Mouse (Mus musculus): ENCODE data around the gene Mcu.

The Mcu gene

GRCm38 (mm10) chr10:59538063-59538462 is 78.4 kb downstream of the Mcu start:
- H3K27me3 ChIP-seq (ENCODE audit: insufficient read depth, low read length) = no peaks in the 10 kb centered on the region
- no peak for TF ChIP-seq NANOG (IDR thresholded peaks at IDR 0.05; ENCODE audit: borderline replicate concordance, low read length)
- TF ChIP-seq CTCF (conservative IDR thresholded peaks at IDR 0.05; ENCODE audit: low read length) = no peak
- TF ChIP-seq POU5F1 (IDR thresholded peaks at IDR 0.05; ENCODE audit: borderline replicate concordance, low read length) = no peak
- no peaks in the 10 kb centered on the region for H3K9me3 ChIP-seq (ENCODE audit: low read length)
- H3K4me1 ChIP-seq (replicated peaks; ENCODE audit: low read depth, low read length) = peaks cover 40% of the 10 kb centered on the region
- no peaks in the 10 kb centered on the region for H3K36me3 ChIP-seq (ENCODE audit: insufficient read depth, low read length)
- H3K4me3 ChIP-seq (replicated peaks; ENCODE audit: low read length) = no peak overlapping the region

- no peak for TF ChIP-seq NANOG (IDR thresholded peaks at IDR 0.05; ENCODE audit: borderline replicate concordance, low read length)
- H3K9me3 ChIP-seq (ENCODE audit: low read length) = no peaks in the 10 kb centered on the region
- no peaks in the 10 kb centered on the region for H3K36me3 ChIP-seq (ENCODE audit: insufficient read depth, low read length)
- H3K27me3 ChIP-seq (ENCODE audit: insufficient read depth, low read length) = no peaks in the 10 kb centered on the region
- no peak overlapping the region for H3K4me3 ChIP-seq (replicated peaks; ENCODE audit: low read length)
- H3K4me1 ChIP-seq (replicated peaks; ENCODE audit: low read depth, low read length) = peaks cover 40% of the 10 kb centered on the region
Measured at GRCm38 (mm10) chr10:59537579-59537978, 78.9 kb downstream of the Mcu start.

GRCm38 (mm10) chr10:59532256-59532655 is 84.2 kb downstream of the Mcu start:
- Histone ChIP-seq H3K4me1 (replicated peaks; ENCODE audit: low read depth, low read length) (peaks cover 9% of the 10 kb centered on the region), H3K9me3 (ENCODE audit: low read length) (no peaks in the 10 kb centered on the region), H3K27me3 (ENCODE audit: insufficient read depth, low read length) (no peaks in the 10 kb centered on the region), H3K4me3 (replicated peaks; ENCODE audit: low read length) (no peak overlapping the region), H3K36me3 (ENCODE audit: insufficient read depth, low read length) (no peaks in the 10 kb centered on the region)
- TF ChIP-seq POU5F1 (IDR thresholded peaks at IDR 0.05; ENCODE audit: borderline replicate concordance, low read length) = no peak
- TF ChIP-seq CTCF (conservative IDR thresholded peaks at IDR 0.05; ENCODE audit: low read length) = no peak
- no peak for TF ChIP-seq NANOG (IDR thresholded peaks at IDR 0.05; ENCODE audit: borderline replicate concordance, low read length)

- H3K27me3 ChIP-seq (ENCODE audit: insufficient read depth, low read length) = no peaks in the 10 kb centered on the region
- TF ChIP-seq CTCF (conservative IDR thresholded peaks at IDR 0.05; ENCODE audit: low read length) = no peak
- TF ChIP-seq NANOG (IDR thresholded peaks at IDR 0.05; ENCODE audit: borderline replicate concordance, low read length) = no peak
- no peak for TF ChIP-seq POU5F1 (IDR thresholded peaks at IDR 0.05; ENCODE audit: borderline replicate concordance, low read length)
- H3K9me3 ChIP-seq (ENCODE audit: low read length) = no peaks in the 10 kb centered on the region
- H3K36me3 ChIP-seq (ENCODE audit: insufficient read depth, low read length) = no peaks in the 10 kb centered on the region
- peaks cover 38% of the 10 kb centered on the region for H3K4me1 ChIP-seq (replicated peaks; ENCODE audit: low read depth, low read length)
- peak overlapping the region; percentile 45; the same call in 1 of the 2 replicates for H3K4me3 ChIP-seq (replicated peaks; ENCODE audit: low read length)
Measured at GRCm38 (mm10) chr10:59527819-59528218, 88.7 kb downstream of the Mcu start.

DNA sequence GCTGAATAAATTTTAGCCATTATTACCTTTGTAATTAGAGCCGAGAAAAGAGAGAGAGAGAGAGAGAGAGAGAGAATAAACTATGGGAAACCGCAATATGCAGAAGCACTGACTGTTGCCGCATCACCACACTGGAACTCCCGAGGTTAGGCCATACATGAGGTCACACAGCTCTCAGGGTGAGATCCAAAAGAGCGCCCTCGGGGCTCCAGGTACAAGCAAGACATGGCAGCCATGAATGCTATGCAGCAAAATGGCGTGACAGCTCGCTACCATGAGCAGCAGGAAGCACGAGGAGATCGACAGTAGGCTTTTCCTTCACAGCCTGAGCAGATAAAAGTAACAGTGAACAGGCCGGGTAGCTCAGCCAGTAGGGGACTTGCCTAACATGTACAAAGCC is 89.2 kb downstream of the Mcu start:
- no peaks in the 10 kb centered on the region for H3K9me3 ChIP-seq (ENCODE audit: low read length)
- no peak for TF ChIP-seq POU5F1 (IDR thresholded peaks at IDR 0.05; ENCODE audit: borderline replicate concordance, low read length)
- TF ChIP-seq CTCF (conservative IDR thresholded peaks at IDR 0.05; ENCODE audit: low read length) = no peak
- TF ChIP-seq NANOG (IDR thresholded peaks at IDR 0.05; ENCODE audit: borderline replicate concordance, low read length) = no peak
- peaks cover 38% of the 10 kb centered on the region for H3K4me1 ChIP-seq (replicated peaks; ENCODE audit: low read depth, low read length)
- H3K27me3 ChIP-seq (ENCODE audit: insufficient read depth, low read length) = no peaks in the 10 kb centered on the region
- H3K4me3 ChIP-seq (replicated peaks; ENCODE audit: low read length) = peak overlapping the region; percentile 45; the same call in 1 of the 2 replicates
- no peaks in the 10 kb centered on the region for H3K36me3 ChIP-seq (ENCODE audit: insufficient read depth, low read length)

- Histone ChIP-seq H3K36me3 (ENCODE audit: insufficient read depth, low read length) (no peaks in the 10 kb centered on the region), H3K27me3 (ENCODE audit: insufficient read depth, low read length) (no peaks in the 10 kb centered on the region), H3K4me3 (replicated peaks; ENCODE audit: low read length) (peak overlapping the region; percentile 33; the same call in 1 of the 2 replicates), H3K9me3 (ENCODE audit: low read length) (no peaks in the 10 kb centered on the region), H3K4me1 (replicated peaks; ENCODE audit: low read depth, low read length) (peaks cover 38% of the 10 kb centered on the region)
- TF ChIP-seq POU5F1 (IDR thresholded peaks at IDR 0.05; ENCODE audit: borderline replicate concordance, low read length) (no peak), NANOG (IDR thresholded peaks at IDR 0.05; ENCODE audit: borderline replicate concordance, low read length) (peak; percentile 78), CTCF (conservative IDR thresholded peaks at IDR 0.05; ENCODE audit: low read length) (no peak)
Measured at GRCm38 (mm10) chr10:59524675-59525074, 91.8 kb downstream of the Mcu start.

DNA sequence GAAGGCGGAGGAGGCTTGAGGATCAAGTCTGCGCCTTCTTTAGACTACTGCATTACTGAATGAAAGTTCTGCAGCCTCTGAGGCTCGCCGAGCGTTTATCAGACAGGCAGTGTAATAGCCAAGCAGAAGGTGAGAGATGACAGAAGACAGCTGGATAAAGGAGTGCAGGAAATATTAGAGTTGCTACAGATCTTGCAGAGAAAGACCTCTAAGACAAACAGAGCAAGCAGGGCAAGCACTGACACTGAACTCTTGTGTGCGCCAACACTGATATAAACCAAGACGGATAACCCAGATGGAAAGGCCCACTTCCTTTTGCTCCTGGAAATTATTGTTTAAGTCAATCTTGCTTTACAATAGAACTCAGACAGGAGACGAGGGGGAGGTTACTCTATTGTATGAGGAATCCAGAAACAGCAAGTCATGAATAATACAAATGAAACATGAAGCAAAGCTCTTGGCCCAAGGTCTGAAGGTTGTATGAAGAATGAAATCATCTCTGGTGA is 92.6 kb downstream of the Mcu start:
- H3K4me1 ChIP-seq (replicated peaks; ENCODE audit: low read depth, low read length) = peaks cover 38% of the 10 kb centered on the region
- TF ChIP-seq NANOG (IDR thresholded peaks at IDR 0.05; ENCODE audit: borderline replicate concordance, low read length) (no peak), CTCF (conservative IDR thresholded peaks at IDR 0.05; ENCODE audit: low read length) (no peak), POU5F1 (IDR thresholded peaks at IDR 0.05; ENCODE audit: borderline replicate concordance, low read length) (no peak)
- no peaks in the 10 kb centered on the region for H3K9me3 ChIP-seq (ENCODE audit: low read length)
- no peaks in the 10 kb centered on the region for H3K36me3 ChIP-seq (ENCODE audit: insufficient read depth, low read length)
- H3K4me3 ChIP-seq (replicated peaks; ENCODE audit: low read length) = no peak overlapping the region
- no peaks in the 10 kb centered on the region for H3K27me3 ChIP-seq (ENCODE audit: insufficient read depth, low read length)

DNA sequence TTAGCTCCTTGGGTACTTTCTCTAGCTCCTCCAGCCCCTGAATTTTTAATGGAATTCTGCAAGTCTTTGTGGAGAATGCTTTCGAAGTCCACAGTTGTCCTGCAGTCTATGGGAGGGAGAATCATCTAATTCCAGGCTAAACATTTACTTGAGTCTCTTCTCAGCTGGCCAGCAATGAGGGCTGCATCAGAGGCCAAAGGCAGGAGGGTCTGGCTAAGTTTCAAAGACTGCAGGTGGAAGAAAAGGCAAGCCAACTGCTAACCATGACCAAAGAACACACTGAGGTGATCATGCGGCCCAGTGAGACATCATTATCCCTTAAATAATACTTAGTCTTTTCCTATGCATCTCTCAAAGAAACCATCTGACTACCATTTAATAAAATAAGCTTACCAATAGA is 95.8 kb downstream of the Mcu start:
- TF ChIP-seq CTCF (conservative IDR thresholded peaks at IDR 0.05; ENCODE audit: low read length) (no peak), POU5F1 (IDR thresholded peaks at IDR 0.05; ENCODE audit: borderline replicate concordance, low read length) (no peak), NANOG (IDR thresholded peaks at IDR 0.05; ENCODE audit: borderline replicate concordance, low read length) (no peak)
- H3K4me1 ChIP-seq (replicated peaks; ENCODE audit: low read depth, low read length) = peaks cover 27% of the 10 kb centered on the region
- no peak overlapping the region for H3K4me3 ChIP-seq (replicated peaks; ENCODE audit: low read length)
- no peaks in the 10 kb centered on the region for H3K9me3 ChIP-seq (ENCODE audit: low read length)
- no peaks in the 10 kb centered on the region for H3K27me3 ChIP-seq (ENCODE audit: insufficient read depth, low read length)
- no peaks in the 10 kb centered on the region for H3K36me3 ChIP-seq (ENCODE audit: insufficient read depth, low read length)

DNA sequence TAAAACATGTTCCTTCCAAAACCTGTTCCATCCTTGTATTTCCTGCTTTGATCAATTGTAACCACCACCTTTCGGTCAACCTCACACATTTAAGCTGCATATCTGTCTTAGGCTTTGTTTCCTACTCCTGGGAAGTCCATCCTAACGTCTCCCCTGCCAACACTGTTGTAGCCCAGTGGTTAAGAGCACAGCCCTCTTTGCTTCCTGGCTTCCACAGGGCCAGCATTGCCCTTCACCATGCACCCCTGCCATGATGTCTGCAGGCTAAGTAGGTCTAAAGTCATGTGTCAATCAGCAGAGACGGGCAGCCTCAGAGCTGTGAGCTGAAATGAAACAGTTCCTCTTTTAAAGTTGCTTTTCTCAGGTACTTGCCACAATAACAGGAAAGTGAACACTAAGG is 97.1 kb downstream of the Mcu start:
- Histone ChIP-seq H3K4me3 (replicated peaks; ENCODE audit: low read length) (no peak overlapping the region), H3K9me3 (ENCODE audit: low read length) (no peaks in the 10 kb centered on the region), H3K36me3 (ENCODE audit: insufficient read depth, low read length) (no peaks in the 10 kb centered on the region), H3K4me1 (replicated peaks; ENCODE audit: low read depth, low read length) (peaks cover 15% of the 10 kb centered on the region), H3K27me3 (ENCODE audit: insufficient read depth, low read length) (no peaks in the 10 kb centered on the region)
- TF ChIP-seq CTCF (conservative IDR thresholded peaks at IDR 0.05; ENCODE audit: low read length) (no peak), NANOG (IDR thresholded peaks at IDR 0.05; ENCODE audit: borderline replicate concordance, low read length) (no peak), POU5F1 (IDR thresholded peaks at IDR 0.05; ENCODE audit: borderline replicate concordance, low read length) (no peak)

Measured in E14TG2a.4 (cell line).